Mouse (Mus musculus) induced T-regulatory cell, adult 2 months (primary cell): Measurements from ENCODE around the gene Svep1.
A peak's percentile ranks its signal among the peaks of the same experiment; 100 is the strongest.

Experiments
- DNase-seq: peaks from one replicate; pipeline ENCODE4 v3.0.0-alpha.2; 2012; ENCODE audit warnings: low read depth

Gene Svep1

DNA sequence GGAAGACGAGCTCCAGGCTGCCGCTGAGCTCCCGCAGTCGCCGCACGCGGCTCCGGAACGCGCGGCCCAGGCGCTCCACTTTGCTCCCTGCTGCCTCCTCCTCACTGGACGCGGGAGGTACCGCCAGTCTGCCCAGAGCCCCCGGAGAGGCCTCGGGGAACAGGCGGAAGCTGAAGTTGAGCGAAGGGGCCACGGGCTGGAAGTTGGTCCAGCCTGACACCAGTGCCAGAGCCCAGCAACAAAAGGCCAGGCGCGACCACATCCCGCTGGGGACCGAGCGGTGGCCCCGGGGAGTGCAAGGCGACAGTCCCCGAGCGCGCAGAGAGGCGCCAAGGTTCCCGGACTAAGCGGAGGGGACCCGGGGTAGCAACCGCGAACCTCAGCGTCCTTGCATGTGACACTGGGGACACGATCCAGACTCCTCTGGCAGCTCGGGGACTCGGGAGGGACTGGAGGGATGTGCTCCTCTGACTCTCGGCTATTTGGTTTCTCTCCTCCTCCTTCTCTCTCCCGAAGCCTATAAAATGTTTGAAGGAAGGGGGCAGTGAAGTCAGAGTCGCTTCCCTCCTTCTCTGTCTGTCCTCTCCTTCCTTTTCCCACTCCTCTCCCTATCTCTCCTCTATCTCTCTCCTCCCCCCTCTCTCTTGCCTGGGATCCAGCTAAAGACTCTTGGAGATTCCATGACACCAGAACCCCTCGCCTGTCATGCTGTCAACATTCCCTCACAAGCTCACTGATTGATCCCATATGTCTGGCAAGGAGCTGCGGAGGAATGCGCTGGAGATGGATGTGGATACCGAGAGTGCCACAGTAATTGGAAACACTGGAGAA lies at the start of gene Svep1:
Gene Svep1, minus strand, starts transcription at position 745 of the 831 bp plus-strand sequence.
- no peak for DNase-seq

DNA sequence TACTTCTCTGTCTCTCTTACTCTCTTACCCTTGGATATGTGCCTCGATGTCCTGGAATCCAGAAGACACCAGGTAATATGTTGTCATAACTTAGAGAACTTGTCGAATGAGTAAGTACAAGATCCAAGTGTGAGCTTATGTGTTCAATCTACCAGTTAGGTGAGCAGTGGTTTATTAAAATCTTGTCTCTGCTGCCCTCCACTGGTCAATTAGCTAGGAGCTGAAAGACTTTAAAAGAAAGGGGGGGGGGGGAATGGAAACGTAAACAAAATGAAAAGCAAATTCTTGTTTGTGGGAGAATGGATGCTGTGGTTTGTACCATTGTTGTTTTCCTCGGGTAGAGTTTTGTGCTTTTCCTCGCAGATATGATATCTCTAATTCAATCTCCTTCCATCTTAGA lies 46.8 kb upstream of the Svep1 start:
- peak; percentile 56 for DNase-seq

DNA sequence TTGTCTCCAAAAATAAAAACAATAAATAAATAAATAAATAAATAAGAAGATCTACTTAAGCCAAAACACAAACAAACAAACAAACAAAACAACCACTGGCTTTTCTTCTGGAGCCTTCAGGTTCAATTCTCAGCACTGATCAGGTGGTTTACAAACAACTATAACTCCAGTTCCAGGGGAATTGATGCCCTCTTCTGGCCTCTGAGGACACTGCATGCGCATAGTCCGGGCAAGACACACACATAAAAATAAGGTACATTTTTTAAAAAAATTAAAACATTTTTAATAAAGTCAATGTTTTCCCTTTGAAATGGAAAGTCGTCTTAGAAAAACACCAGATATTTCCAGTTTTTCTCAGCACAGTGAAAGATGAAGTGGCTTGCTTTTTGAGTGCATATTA lies 45.7 kb upstream of the Svep1 start:
- DNase-seq, result no peak

DNA sequence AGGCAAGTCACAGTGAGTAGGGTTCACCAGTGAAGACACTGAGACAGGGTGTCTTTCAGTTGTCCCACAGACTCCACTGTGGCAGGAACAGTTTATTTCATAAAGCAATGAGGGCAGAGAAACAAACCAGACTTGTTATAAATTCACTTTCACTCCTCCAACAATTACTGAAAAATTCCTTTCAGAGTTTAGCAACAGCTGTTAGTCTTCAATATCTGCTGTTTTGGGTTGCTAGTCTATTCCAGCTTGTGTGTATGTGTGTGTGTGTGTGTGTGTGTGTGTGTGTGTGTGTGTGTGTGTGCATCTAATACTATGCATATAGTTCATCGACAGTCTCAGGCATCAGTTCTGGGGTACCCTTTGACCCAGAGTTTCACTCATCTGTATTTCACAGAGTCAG lies 38.9 kb upstream of the Svep1 start:
- DNase-seq, result no peak

DNA sequence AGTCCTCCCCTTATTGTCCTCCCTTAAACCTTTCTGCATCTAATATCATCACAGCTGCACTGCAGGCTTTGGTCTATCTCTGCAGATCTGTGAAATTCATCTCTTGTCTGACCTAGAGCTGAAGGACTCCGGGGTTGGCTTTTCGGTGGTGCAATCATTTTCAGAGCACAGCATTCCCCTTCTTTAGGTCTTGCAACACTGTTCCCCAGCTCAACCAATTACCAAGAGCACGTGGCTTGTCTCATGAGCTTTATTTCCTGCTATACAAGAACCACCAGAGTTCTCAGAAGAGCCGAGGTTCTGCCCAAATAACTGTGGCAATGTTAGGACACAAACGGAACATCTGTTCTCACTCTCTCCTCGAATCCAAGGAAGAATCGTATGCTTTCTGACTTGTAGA lies 33.8 kb upstream of the Svep1 start:
- DNase-seq, result no peak

DNA sequence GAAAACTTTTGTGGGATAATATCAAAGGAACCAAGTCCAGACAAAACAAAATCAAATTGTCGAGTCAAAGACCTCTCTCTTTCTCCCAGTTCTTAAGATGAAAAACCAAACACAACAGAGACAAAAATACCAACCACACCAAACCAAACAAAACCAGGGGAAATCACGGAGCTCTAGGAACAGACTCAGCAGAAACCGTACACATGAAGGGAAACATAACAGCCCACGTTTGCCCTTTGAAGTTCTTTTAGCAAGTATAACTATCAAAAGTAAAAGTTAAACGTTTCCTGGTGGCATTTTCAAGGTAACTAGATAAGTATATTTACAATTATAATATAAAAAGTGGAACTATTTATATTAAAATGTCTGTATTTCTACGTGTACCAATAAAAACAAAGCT lies 29.2 kb upstream of the Svep1 start:
- DNase-seq, result peak; percentile 27

DNA sequence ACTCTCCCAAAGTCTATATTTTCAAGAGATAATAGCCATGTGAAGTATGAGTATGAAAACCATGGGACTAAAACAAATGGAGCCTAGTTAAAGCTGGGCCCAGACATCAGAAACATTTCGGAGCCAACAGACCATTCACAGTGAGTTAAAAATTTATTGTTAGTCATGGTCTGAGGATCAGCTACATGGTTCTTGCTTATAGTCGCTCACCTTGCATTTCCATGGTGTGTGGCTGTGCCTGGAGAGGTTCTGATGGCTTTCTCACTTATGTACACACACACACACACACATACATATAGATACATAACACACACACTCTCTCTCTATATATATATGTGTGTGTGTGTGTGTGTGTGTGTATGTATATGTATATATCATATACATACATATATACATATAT lies 16.8 kb upstream of the Svep1 start:
- no peak for DNase-seq

DNA sequence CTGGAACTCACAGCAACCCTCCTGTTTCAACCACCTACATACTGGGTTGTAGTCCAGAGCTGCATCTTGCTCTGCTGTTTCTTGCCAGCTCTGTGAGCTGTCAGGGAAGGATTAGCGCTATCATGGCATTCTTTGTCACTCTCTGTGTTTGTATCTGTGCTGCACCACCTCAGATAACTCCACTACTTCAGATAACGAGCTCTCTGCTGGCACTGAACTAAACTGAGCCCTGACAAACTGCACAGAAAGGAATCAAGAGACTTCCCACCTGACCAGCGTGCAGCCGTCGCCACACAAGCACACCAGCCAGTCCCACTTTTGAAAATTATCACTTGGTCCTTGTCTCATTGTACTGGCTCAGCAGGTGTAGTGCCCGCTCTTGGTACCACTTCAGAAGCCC lies 4.7 kb upstream of the Svep1 start:
- DNase-seq, result no peak

DNA sequence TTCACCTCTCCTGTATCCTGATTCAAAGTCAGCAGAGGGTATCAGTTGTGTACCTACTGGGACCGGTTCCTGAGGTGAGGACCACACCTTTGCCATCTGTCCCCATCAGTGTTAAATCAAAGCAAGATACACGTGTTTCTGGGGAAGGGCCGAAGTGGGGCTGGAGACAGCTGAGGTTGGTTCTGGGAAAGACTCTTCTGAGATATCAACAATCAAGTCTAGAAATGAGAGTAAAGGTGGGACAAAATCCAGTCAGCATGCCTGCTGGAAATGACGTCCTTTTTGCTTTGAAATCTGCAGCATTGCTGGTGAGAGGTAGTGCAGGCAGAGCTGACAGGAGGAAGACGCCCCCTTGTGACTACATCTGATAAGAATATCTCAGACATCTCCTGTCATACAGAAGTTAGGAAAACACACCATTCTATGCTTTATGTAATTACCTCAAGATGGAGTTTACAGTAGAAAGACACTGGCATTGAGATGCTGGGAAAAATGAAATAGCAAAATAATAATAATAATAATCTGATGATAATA lies 4.0 kb upstream of the Svep1 start:
- no peak for DNase-seq

DNA sequence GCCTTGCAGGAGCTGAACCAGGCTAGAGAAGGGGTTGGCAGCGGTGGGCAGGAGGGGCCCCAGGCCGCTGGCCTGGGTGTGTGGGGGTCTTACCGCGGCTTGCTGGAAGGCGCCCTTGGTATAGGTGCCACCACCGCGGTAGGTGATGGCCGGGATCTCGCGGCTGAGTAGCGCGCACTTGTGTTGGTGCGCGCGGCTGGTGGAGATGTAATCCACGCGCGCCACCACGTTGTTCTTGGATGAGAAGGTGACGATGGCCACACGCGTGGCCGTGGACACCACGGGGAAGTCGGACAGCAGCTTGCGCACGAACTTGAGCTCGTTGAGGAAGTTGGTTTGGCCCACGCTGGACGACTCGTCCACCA lies 927 bp downstream of the Svep1 start:
- DNase-seq, result no peak

DNA sequence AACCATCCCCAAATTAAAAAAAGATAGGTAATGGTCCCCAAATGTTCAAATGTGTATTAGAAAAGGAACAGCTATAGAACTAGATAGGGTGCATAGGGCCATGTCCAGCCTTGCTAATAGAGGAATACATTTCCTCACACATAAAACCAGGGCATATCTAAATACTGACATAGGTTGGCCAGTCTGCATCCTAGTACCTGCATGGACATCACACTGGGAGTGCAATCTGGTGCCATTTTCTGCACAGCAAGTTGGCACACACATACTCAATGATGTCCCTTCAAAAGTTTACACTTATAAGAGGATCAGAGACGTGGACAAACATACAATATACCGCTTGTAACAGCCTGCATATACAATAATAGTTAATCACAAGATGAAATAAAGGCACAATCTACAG lies 5.0 kb downstream of the Svep1 start:
- no peak for DNase-seq

DNA sequence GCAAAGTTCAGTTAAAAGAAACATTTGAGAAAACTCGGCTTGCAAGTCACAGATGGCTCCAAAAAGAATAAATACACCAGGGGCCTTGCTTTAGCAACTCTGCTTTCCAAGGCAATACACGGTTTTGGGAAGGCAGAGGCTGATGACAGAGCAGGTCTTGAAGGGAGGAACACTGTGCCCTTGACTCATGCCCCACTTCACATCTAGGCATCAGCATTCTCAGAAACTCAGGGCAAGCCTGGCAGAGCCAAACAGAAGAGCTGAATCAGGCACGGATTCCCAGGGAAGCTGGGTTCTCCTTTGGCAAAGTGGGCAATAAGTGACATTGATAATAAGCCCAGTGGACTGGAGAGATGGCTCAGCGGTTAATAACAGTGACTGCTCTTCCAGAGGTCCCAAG lies 5.8 kb downstream of the Svep1 start:
- DNase-seq, result no peak

DNA sequence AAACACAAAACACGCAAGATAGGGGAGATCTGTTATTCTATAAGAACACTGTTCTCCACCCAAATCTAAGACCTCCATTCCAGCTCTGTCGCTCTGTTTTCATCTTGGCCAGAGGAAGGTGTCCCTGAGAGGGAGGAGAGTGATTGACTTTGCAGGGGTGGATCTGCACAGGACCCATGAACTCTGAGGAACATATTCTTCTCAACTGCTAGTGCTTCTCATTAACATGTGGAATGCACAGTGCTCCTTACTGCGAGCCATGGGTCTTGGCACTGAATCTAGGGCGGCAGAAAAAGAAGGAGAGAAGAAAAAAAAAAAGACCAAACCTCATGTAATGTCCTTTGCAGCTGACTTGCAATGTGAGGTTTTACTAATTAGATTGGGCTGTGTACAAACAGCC lies 9.4 kb downstream of the Svep1 start:
- DNase-seq, result no peak

DNA sequence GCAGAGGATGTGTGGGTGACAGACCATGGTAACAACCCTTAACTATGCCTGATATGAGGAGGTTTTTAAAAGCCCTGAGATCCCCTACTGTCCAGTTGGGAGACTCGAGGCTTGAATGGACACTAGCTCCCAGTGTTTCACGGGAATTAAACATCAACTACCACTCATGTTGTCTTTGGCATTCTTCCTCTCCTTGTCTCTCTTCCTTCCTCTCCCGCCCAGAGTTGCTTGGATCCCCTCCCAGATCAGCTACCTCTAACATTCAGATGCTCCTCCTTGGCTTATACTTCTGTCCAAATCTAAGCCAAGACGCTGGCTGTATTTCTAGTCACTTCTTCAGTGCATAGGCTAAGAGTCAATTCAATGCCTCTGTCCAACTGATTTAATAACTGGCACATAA lies 9.9 kb downstream of the Svep1 start:
- DNase-seq, result no peak

DNA sequence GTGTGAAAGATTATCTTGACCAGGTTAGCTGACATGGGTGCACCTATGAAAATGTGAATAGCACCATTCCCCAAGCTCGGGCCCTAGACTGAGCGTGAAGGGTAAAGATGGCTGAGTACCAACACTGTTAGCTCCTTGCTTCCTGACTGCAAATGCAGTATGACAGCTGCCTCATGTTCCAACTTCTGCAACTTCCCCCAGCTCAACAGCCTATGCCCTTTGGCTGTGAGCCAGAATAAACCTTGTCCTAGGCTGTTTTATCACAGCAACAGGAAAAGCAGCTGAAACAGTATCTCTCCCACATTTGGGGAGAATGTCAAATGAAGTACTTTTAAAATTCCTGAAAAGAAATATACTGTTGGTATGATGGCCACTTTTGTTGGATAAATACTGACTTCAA lies 10.7 kb downstream of the Svep1 start:
- no peak for DNase-seq

DNA sequence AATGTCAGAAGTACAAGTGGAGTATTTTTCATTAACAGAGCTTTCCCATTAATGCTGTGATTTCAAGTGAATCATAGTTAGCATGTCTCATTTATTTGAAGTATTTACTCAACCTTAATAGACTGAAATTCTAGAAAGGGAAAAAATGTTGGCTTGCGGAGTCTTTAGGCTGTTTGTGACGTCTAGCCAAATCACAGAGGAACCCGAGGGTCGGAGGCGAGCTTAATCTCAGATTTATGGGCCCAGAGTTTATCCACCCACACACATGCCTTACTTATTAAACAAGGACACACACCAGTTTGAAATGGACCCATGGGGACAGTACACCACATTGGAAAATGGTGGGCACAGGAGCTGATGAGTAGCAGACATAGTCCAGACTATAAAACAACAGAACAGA lies 17.4 kb downstream of the Svep1 start:
- DNase-seq, result no peak

DNA sequence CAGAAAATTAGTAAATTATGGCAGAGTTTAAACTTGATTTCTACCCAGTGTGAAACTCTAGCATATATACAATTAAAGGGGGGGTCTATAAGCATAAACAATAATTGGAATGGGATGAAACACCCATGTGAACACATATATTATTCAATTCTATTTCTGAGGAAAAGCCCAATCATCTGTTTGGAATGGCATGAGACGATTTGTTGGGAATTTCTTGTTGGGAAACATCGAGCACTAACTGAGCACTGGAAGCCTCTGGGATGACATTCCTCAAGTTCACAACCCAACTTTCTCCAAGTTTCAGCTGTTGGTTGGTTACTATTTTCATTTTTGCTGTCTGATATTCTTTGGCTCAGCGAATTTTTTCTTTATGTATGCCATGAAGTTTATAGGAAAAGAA lies 21.3 kb downstream of the Svep1 start:
- no peak for DNase-seq

DNA sequence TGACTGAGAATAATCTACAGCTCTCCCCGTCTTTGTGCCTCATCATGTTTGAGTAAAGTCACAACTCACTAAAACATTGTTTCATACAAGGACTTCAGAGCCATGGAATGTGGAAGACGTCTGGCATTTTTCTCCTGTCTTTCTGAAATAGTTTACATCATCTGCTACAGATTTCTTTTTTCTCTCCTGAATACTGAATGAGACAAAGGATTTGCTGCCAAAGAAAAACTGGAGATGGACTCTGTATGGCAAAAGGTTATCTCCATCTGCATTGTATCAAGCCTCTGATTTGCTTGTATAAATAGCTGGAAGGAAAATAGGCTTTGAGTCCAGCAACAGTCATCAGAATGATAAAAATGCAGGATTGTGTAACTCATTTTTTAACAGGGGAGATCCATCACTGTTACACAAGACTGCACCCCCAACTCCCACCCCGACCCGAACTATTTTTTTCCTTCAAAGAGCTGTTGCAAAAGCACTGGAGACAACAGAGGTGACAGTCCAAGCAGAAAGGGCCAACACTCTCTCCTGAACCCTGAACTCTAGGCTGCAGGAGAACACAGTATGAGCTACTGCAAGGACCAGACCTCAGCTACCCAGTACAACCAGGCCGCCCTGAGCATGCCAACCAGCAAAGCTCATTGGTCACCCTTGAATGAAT lies 21.8 kb downstream of the Svep1 start:
- DNase-seq, result no peak

DNA sequence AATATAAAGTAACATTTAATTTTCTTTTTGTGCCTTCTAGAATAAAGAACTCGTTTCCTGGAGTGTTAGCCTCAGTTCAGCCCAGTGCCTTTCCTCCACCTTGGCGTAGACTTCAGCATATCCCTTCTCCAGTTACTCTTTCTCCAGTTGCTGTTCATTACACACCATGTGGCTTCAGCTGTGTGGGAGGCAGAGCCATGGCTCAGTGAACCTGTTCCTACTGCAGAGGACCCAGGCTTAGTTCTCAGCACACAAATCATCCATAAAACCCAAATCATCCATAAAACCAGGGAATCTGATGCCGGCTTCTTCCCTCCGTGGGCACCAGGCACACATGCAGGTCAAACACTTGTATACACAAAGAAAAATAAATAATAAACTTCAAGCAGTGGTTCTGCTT lies 22.8 kb downstream of the Svep1 start:
- no peak for DNase-seq

DNA sequence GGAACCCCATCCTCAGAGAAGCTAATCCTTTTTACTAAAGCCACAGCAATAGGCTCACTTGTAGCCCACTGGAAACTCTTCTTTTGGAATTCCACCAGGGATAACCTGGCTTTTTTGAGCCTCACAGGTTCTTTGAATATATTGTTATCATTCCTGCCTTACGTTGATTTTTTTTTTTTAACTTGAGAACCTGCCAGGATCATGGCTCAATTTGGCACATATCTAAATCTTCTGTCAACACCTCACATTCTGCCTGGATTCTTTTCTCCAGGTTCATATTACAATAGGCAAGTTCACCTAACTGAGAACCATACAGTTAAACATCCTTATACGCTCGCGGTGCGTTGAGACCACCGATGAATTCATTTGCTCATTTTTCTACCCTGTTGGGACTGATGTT lies 28.2 kb downstream of the Svep1 start:
- no peak for DNase-seq

DNA sequence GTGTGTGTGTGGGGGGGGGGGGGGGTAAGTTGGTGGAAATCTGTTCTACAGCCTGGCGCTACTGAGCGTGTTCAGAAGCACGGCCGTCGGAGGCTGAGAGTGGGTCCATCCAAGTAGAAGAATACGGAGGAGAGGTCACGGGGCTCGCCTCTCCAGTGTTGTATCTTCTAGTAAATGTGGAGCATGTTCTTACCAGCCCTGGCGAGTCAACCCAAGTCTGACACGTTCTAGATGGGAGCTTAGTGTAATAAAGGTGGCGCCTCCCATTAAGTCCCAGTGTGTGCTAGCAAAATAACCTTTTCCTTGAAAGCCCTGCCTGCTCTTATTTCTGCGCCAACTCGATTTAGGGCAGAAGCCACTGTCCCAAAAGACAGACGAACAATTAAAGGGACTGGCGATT lies 29.4 kb downstream of the Svep1 start:
- no peak for DNase-seq

DNA sequence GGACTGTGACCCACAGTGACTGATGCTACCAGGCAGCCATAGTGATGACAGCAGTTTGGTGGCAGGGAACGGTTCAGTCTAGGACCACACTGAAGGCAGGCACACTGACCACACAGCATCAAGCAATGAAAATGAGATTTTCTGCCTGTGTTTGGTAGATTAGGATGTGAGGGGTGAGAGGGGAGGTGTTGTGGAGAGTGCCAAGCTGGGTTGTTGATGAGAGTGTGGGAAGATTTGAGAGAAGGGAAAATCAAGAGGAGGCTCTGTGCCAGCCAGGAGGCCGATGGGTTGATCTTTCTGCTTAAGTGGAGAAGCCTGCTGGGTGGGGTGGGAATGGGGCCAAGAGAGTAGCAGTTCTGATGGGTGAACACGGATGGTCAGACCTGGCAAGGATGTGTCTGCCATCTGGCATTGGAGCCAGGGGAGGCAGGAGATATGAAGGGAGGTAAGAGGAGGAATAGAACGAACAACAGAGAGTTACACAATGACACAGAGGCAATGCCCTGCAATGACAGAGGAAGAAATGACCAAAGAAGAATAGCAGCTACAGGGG lies 32.1 kb downstream of the Svep1 start:
- DNase-seq, result no peak

DNA sequence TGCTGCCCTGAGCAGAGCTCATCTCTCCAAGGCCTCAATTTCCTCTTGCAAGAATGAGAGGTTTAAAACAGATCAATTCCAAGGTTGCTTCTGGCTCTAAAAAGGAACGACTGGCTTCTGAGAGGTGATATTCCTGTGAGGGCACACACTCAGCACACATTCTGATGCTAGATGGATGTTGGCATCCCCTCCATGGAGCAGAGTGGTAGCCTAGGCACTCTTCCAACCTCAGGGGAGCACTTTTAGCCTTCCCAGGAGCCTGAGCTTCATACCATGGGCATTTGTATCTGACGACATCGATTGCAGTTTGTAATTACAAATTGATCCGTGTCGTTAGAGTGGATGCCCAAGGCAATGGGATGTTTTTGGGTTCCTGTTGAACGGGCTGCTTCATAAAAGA lies 33.3 kb downstream of the Svep1 start:
- DNase-seq, result no peak
